ENCODE assay signal across 22 mouse cellular contexts in genomic region chr15:81568093-81568492, GRCm38 (mm10). TPM values are rescaled to one million over a fixed set of nuclear protein-coding genes. Genes with fewer than 3 reads are reported as not detected.
DNase-seq lines count a peak whose midpoint lies in the region; ATAC-seq and TF ChIP-seq lines count a peak whose summit lies in the region.
"Had no signal": no experiment of that assay in that cellular context is flagged by ENCODE, and none has a peak within 500 bp of the region (broad histone marks: within the 10 kb centered on the region; RNA-seq: fewer than 3 reads in every experiment).

No protein-coding gene starts in this region.

- no peaks in the 10 kb centered on the region for H3K36me3 ChIP-seq in G1E (replicated peaks)
- H3K36me3 ChIP-seq in liver, postnatal 0 days (replicated peaks; ENCODE audit: insufficient read depth, low read length) = no peaks in the 10 kb centered on the region
- H3K36me3 ChIP-seq: heart, embryonic 12.5 days; hindbrain, embryonic 13.5 days; limb, embryonic 12.5 days; midbrain, embryonic 12.5 days; neural tube, embryonic 12.5 days had no signal

- intact Hi-C loops in left cerebral cortex, adult 2 months (cut with DNase I) = no loop called here

- H3K9ac ChIP-seq in liver, postnatal 0 days (replicated peaks) = no peak overlapping the region
- H3K9ac ChIP-seq: heart, embryonic 12.5 days; hindbrain, embryonic 13.5 days; limb, embryonic 12.5 days; lung, embryonic 14.5 days; midbrain, embryonic 12.5 days; neural tube, embryonic 12.5 days had no signal

- peaks cover 17% of the 10 kb centered on the region for H3K4me1 ChIP-seq in G1E (ENCODE audit: insufficient read depth, low read depth, low read length)
- H3K4me1 ChIP-seq in liver, postnatal 0 days (ENCODE audit: insufficient read depth) = peaks cover 2% of the 10 kb centered on the region; the same call in 1 of the 2 replicates
- H3K4me1 ChIP-seq: heart, embryonic 12.5 days; hindbrain, embryonic 13.5 days; limb, embryonic 12.5 days; midbrain, embryonic 12.5 days; neural tube, embryonic 12.5 days had no signal

- peak overlapping the region; percentile 35; the same call in 1 of the 2 replicates for H3K27ac ChIP-seq in liver, postnatal 0 days (ENCODE audit: low read depth)
- no peak overlapping the region for H3K27ac ChIP-seq in left cerebral cortex, adult 2 months
- H3K27ac ChIP-seq: hindbrain, embryonic 13.5 days; limb, embryonic 12.5 days; midbrain, embryonic 12.5 days; neural tube, embryonic 12.5 days had no signal

- peak; percentile 58 to 59 for DNase-seq in spleen, postnatal 36 days (ENCODE audit: low spot score in 2 of 2)
- no peak for DNase-seq in spleen, adult 12 weeks (ENCODE audit: low spot score)
- DNase-seq in G1E (ENCODE audit: low spot score) = no peak
- DNase-seq in brain, adult 2 months (ENCODE audit: low read depth, low spot score) = peak; percentile 8
- no peak for DNase-seq in liver, postnatal 0 days
- DNase-seq in right cerebral cortex, postnatal 14 days = no peak
- no peak for DNase-seq in left cerebral cortex, adult 2 months (ENCODE audit: extremely low spot score in 1 of 2, low spot score in 2 of 2)
- DNase-seq: adrenal gland, postnatal 14 days; cerebellum, adult 18-20 months; cerebellum, postnatal 25 days; embryo, embryonic 11 days; kidney, adult 8-10 months; kidney, postnatal 25 days; lung, embryonic 14.5 days had no signal

- no peak for ATAC-seq in G1E (ENCODE audit: extremely low read depth, insufficient number of reproducible peaks, low FRiP score, poor library complexity, severe bottlenecking)
- ATAC-seq in liver, postnatal 0 days = no peak
- ATAC-seq: activated CD4-positive, CD25-positive, alpha-beta regulatory T cell, adult 4 months; forebrain, embryonic 16.5 days; inflammation-experienced regulatory T-cells, adult 6 months had no signal

- WGBS in liver, postnatal 0 days (ENCODE audit: insufficient replicate concordance) = 17% methylated on average over 2 of the region's 2 CpGs

- H3K4me2 ChIP-seq in liver, postnatal 0 days (ENCODE audit: low read depth, low read length) = peak overlapping the region; percentile 36
- H3K4me2 ChIP-seq: heart, embryonic 12.5 days; hindbrain, embryonic 13.5 days; limb, embryonic 12.5 days; lung, embryonic 14.5 days; midbrain, embryonic 12.5 days; neural tube, embryonic 12.5 days had no signal

- no peak for TF ChIP-seq EP300 in liver, postnatal 0 days (IDR thresholded peaks at IDR 0.05; ENCODE audit: low read depth)

- no peak for TF ChIP-seq CTCF in G1E (IDR thresholded peaks at IDR 0.05; ENCODE audit: low read depth, low read length)
- TF ChIP-seq CTCF in liver, postnatal 0 days (IDR thresholded peaks at IDR 0.05; ENCODE audit: low read depth) = no peak
- no peak for TF ChIP-seq CTCF in left cerebral cortex, adult 2 months (IDR thresholded peaks at IDR 0.05)

- peak overlapping the region; percentile 13; the same call in 1 of the 2 replicates for H3K4me3 ChIP-seq in G1E (ENCODE audit: low read depth, low read length)
- peak overlapping the region; percentile 5; the same call in 1 of the 2 replicates for H3K4me3 ChIP-seq in liver, postnatal 0 days (ENCODE audit: low read depth, low read length)
- no peak overlapping the region for H3K4me3 ChIP-seq in left cerebral cortex, adult 2 months
- H3K4me3 ChIP-seq: heart, embryonic 12.5 days; hindbrain, embryonic 13.5 days; limb, embryonic 12.5 days; midbrain, embryonic 12.5 days; neural tube, embryonic 12.5 days had no signal

- H3K27me3 ChIP-seq in G1E (ENCODE audit: insufficient read depth, low read length) = no peaks in the 10 kb centered on the region
- H3K27me3 ChIP-seq in liver, postnatal 0 days (ENCODE audit: insufficient read depth, low read length) = no peaks in the 10 kb centered on the region
- H3K27me3 ChIP-seq: heart, embryonic 12.5 days; hindbrain, embryonic 13.5 days; midbrain, embryonic 12.5 days; neural tube, embryonic 12.5 days had no signal

- H3K9me3 ChIP-seq in G1E (replicated peaks) = no peaks in the 10 kb centered on the region
- H3K9me3 ChIP-seq in liver, postnatal 0 days (ENCODE audit: low read length) = no peaks in the 10 kb centered on the region
- H3K9me3 ChIP-seq: heart, embryonic 12.5 days; hindbrain, embryonic 13.5 days; limb, embryonic 12.5 days; midbrain, embryonic 12.5 days; neural tube, embryonic 12.5 days had no signal

RNA-seq across cellular contexts. Expression of gene Ep300, which starts 17.1 kb away (rescaled TPM):
- total RNA-seq in G1E (2014; fragmentation: Nextera tagmentation) (224 and 232 TPM in 2 replicates), G1E (2017) (34.3 and 37.1 TPM in 2 replicates)
- polyA plus RNA-seq in G1E (2012) = 22.5 and 26.4 TPM in 2 replicates
- 4.5 and 5.1 TPM in 2 replicates for polyA plus RNA-seq in liver, postnatal 0 days (2015; fragmentation: Nextera tagmentation; extraction: Ambion mirVana)
- 10 to 100 TPM; 76.0 to 77.3 TPM for total RNA-seq in left cerebral cortex, adult 2 months (2021)

Comparison
In these comparisons a context has a peak if more than half of its experiments do, and no peak if none do; other contexts are left out.
1. DNase-seq: peak in spleen, postnatal 36 days (2 of 2) and brain, adult 2 months (single experiment); none in spleen, adult 12 weeks (single experiment), G1E (single experiment), liver, postnatal 0 days (single experiment), right cerebral cortex, postnatal 14 days (single experiment) and left cerebral cortex, adult 2 months (0 of 2).